Mouse (Mus musculus): ENCODE measurements around the gene Mrps23.

The Mrps23 gene

DNA sequence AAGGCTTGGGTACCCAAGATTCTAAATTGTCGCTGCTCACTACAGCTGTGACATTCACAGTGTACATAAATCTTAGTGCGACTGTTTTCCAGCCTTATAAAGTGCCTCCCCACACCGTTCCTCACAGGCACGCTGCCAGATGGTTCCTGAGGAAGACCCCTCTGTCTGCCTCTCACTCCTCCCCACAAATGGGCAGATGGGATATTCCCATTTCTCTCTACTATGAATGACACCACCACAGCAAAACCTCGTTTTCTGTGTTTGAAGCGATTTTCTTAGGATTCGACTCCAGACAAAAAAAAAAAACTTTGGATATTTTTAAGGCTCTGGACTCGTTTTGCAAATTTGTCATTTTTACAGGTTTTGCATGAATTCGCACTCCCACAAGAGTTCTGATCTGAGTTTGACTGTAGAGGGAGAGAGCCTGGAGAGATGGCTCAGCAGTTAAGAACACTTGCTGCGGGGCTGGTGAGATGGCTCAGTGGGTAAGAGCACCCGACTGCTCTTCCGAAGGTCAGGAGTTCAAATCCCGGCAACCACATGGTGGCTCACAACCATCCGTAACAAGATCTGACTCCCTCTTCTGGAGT lies 41.5 kb downstream of the Mrps23 start:
- DNase-seq (ENCODE audit: low read depth, low spot score): no peak

DNA sequence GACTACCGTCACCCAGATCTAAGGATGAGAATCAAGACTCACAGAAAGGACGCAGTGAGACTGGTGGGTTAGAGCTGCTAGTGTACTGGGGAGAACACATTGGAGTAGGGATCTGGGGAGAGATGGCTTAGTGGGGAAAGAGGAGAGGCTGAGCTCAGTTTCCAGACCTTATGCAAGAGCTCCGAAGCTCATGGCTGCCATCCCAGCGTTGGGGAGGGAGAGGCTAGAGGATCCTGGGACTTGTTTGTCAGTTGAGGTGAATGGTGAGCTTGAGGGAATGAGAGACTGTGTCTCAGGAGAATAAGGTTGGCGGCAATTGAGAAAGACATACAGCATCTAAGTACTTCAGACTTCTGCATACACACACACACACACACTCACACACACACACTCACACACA lies 44.4 kb downstream of the Mrps23 start:
- DNase-seq (ENCODE audit: low read depth, low spot score): no peak

DNA sequence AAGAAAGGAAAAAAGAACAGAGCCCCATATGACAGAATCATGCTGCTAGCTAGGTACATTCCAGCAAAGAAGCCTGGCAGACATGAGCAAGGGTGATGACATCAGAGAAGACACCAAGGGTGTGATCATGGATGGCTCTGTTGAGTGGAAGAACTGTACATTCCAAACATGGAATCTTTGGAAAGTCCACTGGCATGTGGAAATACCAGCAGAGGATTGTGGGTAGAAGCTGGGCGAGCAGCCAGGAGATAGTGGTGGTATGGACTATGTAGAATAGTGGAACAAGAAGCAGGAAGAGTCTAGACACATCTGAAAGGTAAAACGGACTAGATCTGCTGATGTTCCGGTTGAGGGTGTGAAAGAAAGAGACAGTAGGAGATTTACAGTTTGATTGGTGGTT lies 46.4 kb downstream of the Mrps23 start:
- no peak for DNase-seq (ENCODE audit: low read depth, low spot score)

DNA sequence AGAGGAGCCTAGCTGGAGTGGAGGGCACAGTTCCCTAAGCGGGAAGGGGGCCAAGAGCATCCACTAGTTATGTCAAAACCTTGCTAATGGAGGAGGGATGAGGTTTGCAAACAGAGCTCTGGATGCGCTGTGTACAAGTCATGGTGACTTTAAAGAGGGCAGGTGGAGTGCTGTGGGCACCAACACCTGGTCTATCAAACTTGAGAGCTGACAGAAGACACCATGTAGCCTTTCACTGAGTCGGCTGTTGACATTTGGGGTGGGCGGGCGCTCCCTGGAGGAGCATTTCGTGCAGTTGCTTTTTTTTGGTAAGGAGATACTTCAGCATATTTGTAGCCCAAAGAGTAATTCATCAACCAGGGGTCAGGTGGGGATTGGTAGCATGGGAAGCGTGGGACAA lies 47.1 kb downstream of the Mrps23 start:
- DNase-seq (ENCODE audit: low read depth, low spot score): no peak

DNA sequence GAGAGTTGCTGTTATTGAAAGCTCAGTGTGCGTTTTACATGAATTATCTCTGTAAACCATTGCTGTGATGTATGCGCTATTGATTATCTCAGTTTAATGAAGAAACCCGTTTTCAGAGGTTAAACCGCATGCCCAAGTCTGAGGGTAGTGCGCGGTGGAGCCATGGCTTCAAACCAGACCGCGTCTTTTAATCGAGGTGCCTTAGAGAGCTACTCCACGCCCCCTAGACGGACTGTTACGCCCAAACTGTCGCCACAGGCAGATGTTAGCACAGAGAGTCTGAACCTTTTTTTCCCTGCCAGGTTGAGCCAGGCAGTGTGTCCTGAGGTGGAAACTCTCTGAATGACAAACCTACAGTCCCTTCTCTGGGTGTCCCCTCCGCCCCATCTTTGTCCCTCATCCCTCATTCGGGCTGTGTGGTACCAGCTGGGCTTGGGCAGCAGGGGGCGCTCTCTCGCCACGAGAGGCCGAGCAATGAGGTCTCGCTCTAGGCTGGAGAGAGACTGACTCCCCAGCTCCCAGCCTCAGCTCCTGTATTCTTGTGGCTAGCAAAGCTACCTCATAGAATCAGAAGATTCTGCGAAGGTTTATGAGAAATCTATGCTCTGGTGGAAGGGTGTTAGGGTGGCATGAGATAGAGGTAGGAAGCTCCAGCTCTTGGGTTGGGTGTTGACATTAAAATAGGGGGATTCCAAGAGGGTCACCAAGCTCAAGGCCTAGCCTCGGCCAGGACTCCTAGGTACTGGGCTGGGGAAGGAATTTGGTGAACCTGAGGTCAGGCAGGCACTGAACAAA lies 48.0 kb downstream of the Mrps23 start:
- peak; percentile 85 for DNase-seq (ENCODE audit: low read depth, low spot score)

DNA sequence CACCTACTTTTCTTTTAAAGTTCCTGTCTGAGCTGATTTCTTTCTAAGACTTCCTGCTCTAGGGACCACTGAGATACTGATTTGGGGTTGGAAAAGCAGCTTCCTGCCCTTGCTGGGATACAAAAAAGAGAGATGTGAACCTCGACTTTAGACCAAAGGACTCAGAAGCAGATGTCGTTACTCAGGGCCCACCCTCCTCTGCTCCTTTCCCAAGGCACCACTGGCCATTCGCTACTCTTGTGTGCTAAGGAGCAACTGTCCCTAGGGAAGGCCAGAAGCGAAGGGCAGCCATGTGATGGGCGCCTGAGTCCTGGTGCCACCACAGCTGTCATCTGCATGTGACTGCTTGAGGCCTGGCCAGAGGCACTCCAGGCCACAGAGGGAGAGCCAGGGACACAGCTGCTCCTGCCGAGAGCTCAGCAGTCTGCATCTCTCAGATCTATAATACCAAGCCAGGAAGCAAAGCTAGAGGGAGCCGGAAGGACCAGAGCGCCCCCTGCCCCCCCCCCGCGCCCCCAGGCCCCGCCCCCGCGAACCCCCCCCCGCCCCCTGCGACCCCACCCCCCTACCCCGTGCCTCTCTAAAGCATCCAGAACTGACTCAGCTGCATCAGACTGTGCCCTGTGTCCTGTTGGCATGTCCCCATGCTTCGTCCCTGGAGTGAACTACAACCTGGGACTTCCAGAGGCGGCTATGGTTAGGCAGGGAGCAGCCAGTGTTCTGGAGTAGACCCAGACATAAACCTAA lies 48.8 kb downstream of the Mrps23 start:
- DNase-seq (ENCODE audit: low read depth, low spot score): no peak

DNA sequence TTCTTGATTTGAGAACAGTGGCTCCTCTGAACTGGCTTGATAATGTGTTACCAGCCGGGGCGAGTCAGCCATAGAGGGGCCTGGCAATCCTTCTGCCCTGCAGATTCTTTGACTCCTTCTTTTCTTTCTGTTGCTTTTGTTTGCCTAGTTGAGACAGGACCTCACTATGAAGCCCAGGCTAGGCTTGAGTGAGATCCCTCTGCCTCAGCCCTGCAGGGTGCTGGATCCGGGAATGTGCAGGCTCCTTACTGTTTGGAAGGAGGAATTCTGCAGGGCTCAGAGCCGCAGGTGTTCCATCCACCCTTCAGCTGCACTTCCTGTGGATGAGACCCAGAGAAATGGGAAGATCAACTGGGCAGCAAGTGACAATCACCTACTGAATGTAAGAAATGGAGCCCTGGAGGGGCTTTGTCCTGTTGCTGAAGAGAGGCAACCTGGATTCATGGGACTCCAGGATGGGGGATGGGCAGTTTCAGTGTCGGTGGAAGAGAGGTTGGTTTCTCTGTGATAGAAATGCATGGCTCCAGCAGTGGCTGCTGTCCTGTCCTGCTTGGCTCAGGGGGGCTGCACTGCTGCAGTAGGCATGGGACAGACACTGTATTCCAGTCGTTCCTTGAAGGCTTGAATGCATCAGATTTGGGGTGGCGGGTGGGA lies 49.5 kb downstream of the Mrps23 start:
- no peak for DNase-seq (ENCODE audit: low read depth, low spot score)

DNA sequence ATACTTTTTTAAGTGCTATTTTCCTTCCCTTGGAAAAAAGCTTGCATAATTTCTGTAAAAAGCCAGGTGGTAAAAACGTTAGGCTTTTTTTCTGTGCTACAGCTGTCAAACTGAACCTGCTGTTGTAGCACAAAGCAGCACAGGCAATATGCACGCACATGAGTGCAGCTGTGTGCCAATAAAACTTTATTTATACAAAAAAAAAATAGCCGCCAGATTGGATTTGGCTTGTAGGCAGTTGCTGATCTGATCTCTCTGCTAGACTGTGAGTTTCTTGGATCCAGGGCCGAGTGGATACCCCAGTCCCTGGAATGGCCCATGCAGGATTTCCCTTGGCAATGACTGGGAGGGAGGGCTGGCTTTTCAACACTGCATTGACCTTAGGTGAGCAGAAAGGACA lies 53.5 kb downstream of the Mrps23 start:
- DNase-seq (ENCODE audit: low read depth, low spot score): no peak

DNA sequence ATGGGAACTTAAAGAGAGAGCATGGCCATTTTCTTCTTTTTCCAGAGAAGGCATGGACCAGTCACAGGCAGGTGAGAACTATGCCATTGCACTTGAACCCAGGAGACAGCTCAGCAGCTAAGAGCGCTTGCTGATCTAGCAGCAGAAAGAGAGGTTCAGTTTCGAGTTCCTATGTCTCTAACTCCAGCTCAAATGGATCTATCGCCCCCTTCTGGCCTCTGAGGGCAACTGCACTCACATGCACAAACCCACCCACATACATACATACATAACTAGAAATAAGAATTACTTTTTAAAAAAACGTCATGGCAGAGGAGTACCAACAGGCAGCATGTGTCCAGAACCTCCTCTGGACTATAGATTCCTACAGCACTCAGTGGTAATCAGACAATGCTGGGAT lies 54.0 kb downstream of the Mrps23 start:
- no peak for DNase-seq (ENCODE audit: low read depth, low spot score)

DNA sequence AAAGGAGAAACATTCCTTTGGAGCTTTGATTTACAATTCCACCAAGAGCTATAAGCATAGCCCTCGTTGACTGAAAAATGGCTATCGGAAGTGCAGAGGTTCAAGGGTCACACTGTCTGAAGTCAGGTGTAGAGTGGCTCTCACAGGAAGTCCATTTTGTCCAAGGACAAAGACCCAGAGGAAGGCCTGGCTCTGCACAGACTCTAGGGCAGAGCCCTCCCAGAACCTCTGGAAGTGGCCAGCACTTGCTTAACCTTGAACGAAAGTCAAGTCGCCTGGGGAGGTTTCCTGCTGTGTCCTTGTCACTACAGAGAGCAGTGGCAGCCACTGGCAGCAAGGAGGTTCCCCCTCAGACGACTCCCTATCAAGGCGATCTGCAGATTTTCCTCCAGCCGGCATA lies 56.3 kb downstream of the Mrps23 start:
- no peak for DNase-seq (ENCODE audit: low read depth, low spot score)

Measured in mesoderm, embryonic 11.5 days (tissue).